In genomic region chr1:178468280-178468679, GRCm38 (mm10) we compare ENCODE assay signal across 10 mouse cellular contexts.
DNase-seq lines count a peak whose midpoint lies in the region; ATAC-seq and TF ChIP-seq lines count a peak whose summit lies in the region.
"Had no signal": no experiment of that assay in that cellular context is flagged by ENCODE, and none has a peak within 500 bp of the region (broad histone marks: within the 10 kb centered on the region; RNA-seq: fewer than 3 reads in every experiment).

No protein-coding gene starts in this region.

- no peak overlapping the region for H3K4me3 ChIP-seq in hindbrain, postnatal 0 days (ENCODE audit: low read length)
- no peak overlapping the region for H3K4me3 ChIP-seq in hindbrain, embryonic 13.5 days
- H3K4me3 ChIP-seq in forebrain, embryonic 12.5 days (replicated peaks) = no peak overlapping the region
- H3K4me3 ChIP-seq: heart, embryonic 13.5 days; limb, embryonic 15.5 days had no signal

- no peaks in the 10 kb centered on the region for H3K36me3 ChIP-seq in hindbrain, postnatal 0 days (ENCODE audit: insufficient read depth, low read length)
- no peaks in the 10 kb centered on the region for H3K36me3 ChIP-seq in hindbrain, embryonic 13.5 days
- no peaks in the 10 kb centered on the region for H3K36me3 ChIP-seq in forebrain, embryonic 12.5 days (replicated peaks)
- H3K36me3 ChIP-seq: heart, embryonic 13.5 days; limb, embryonic 15.5 days had no signal

- no peaks in the 10 kb centered on the region for H3K9me3 ChIP-seq in hindbrain, postnatal 0 days (ENCODE audit: low read length)
- no peaks in the 10 kb centered on the region for H3K9me3 ChIP-seq in hindbrain, embryonic 13.5 days
- no peaks in the 10 kb centered on the region for H3K9me3 ChIP-seq in forebrain, embryonic 12.5 days
- H3K9me3 ChIP-seq: heart, embryonic 13.5 days; limb, embryonic 15.5 days had no signal

- TF ChIP-seq CTCF in hindbrain, postnatal 0 days (IDR thresholded peaks at IDR 0.05; ENCODE audit: low read depth) = peak; percentile 77

- DNase-seq in hindbrain, postnatal 0 days (ENCODE audit: low spot score) = peak; percentile 80
- DNase-seq in thymus, postnatal 0 days (ENCODE audit: low spot score) = peak; percentile 59
- DNase-seq in thymus, postnatal 25 days = no peak
- peak; percentile 44 for DNase-seq in embryo, embryonic 11.5 days (ENCODE audit: low read depth, low spot score)
- no peak for DNase-seq in spleen, postnatal 4 days (ENCODE audit: low spot score in 2 of 2)
- DNase-seq in ovary, adult 18-20 months (ENCODE audit: low spot score) = no peak

- H3K9ac ChIP-seq in hindbrain, postnatal 0 days (replicated peaks; ENCODE audit: low read length) = no peak overlapping the region
- no peak overlapping the region for H3K9ac ChIP-seq in hindbrain, embryonic 13.5 days
- H3K9ac ChIP-seq in forebrain, embryonic 12.5 days = no peak overlapping the region
- H3K9ac ChIP-seq: heart, embryonic 13.5 days; limb, embryonic 15.5 days had no signal

- H3K27ac ChIP-seq in hindbrain, postnatal 0 days = no peak overlapping the region
- H3K27ac ChIP-seq in hindbrain, embryonic 13.5 days = no peak overlapping the region
- no peak overlapping the region for H3K27ac ChIP-seq in forebrain, embryonic 12.5 days
- H3K27ac ChIP-seq: heart, embryonic 13.5 days; limb, embryonic 15.5 days had no signal

- H3K27me3 ChIP-seq in hindbrain, postnatal 0 days (ENCODE audit: insufficient read depth, low read length) = no peaks in the 10 kb centered on the region
- H3K27me3 ChIP-seq in hindbrain, embryonic 13.5 days = no peaks in the 10 kb centered on the region
- no peaks in the 10 kb centered on the region for H3K27me3 ChIP-seq in forebrain, embryonic 12.5 days
- H3K27me3 ChIP-seq: heart, embryonic 13.5 days; limb, embryonic 15.5 days had no signal

- H3K4me1 ChIP-seq in hindbrain, postnatal 0 days (ENCODE audit: insufficient read depth, low read length) = no peaks in the 10 kb centered on the region
- H3K4me1 ChIP-seq in hindbrain, embryonic 13.5 days (replicated peaks) = peaks cover 4% of the 10 kb centered on the region; the same call in 1 of the 2 replicates
- 0 out of 2 replicates have a peak, but pooled peaks cover 3% of the 10 kb centered on the region for H3K4me1 ChIP-seq in forebrain, embryonic 12.5 days
- H3K4me1 ChIP-seq: heart, embryonic 13.5 days had no signal

- ATAC-seq in hindbrain, postnatal 0 days = no peak
- no peak for ATAC-seq in hindbrain, embryonic 13.5 days (ENCODE audit: low FRiP score)
- ATAC-seq in forebrain, embryonic 12.5 days (ENCODE audit: low FRiP score) = no peak

- 6% methylated on average over 2 of the region's 2 CpGs for WGBS in hindbrain, postnatal 0 days
- 12% methylated on average over 2 of the region's 2 CpGs for WGBS in hindbrain, embryonic 13.5 days
- WGBS in forebrain, embryonic 12.5 days = 14% methylated on average over 2 of the region's 2 CpGs

- no peak overlapping the region for H3K4me2 ChIP-seq in hindbrain, postnatal 0 days (ENCODE audit: low read depth, low read length)
- no peak overlapping the region for H3K4me2 ChIP-seq in hindbrain, embryonic 13.5 days
- H3K4me2 ChIP-seq in forebrain, embryonic 12.5 days = no peak overlapping the region
- H3K4me2 ChIP-seq: heart, embryonic 13.5 days; limb, embryonic 15.5 days had no signal

Comparison
In these comparisons a context has a peak if more than half of its experiments do, and no peak if none do; other contexts are left out.
1. DNase-seq: peak in hindbrain, postnatal 0 days (single experiment), thymus, postnatal 0 days (single experiment) and embryo, embryonic 11.5 days (single experiment); none in thymus, postnatal 25 days (single experiment), spleen, postnatal 4 days (0 of 2) and ovary, adult 18-20 months (single experiment).